Mouse (Mus musculus) T-cell, adult 2 months (primary cell): ENCODE measurements around the gene Rdh16f1.
"Not testable (repeated sequence)": the region's sequence is repeated elsewhere in the genome, so short reads cannot be mapped to it uniquely, and the experiment has no call there.

Experiments
- DNase-seq: peaks from one replicate; pipeline ENCODE4 v3.0.0; 2022; ENCODE audit warnings: low spot score

Gene Rdh16f1

GRCm38 (mm10) chr10:127748847-127749612, 10.6 kb upstream of the Rdh16f1 start:
- DNase-seq, result no peak

- DNase-seq, result no peak
These were observed 9.3 kb upstream of the Rdh16f1 start for GRCm38 (mm10) chr10:127750136-127750777.

GRCm38 (mm10) chr10:127751548-127751947, 8.0 kb upstream of the Rdh16f1 start, which contains the start of gene Gpr182:
Gene Gpr182 (minus strand): TSS chr10:127751732.
- DNase-seq, result no peak

GRCm38 (mm10) chr10:127754566-127755166, 4.9 kb upstream of the Rdh16f1 start:
- no peak for DNase-seq

GRCm38 (mm10) chr10:127755246-127755645, 4.3 kb upstream of the Rdh16f1 start:
- no peak for DNase-seq

- no peak for DNase-seq
These were observed 3.7 kb upstream of the Rdh16f1 start for GRCm38 (mm10) chr10:127755770-127756468.

- not testable (repeated sequence) for DNase-seq
These were observed 3.3 kb downstream of the Rdh16f1 start for GRCm38 (mm10) chr10:127762926-127763325.

GRCm38 (mm10) chr10:127763914-127764680, 4.5 kb downstream of the Rdh16f1 start:
- no peak for DNase-seq

- no peak for DNase-seq
These were observed 7.0 kb downstream of the Rdh16f1 start for GRCm38 (mm10) chr10:127766564-127766963.

GRCm38 (mm10) chr10:127776011-127776410, 16.4 kb downstream of the Rdh16f1 start, which contains the start of gene Rdh9:
Gene Rdh9 (plus strand): TSS chr10:127776386.
- DNase-seq, result no peak

- DNase-seq, result not testable (repeated sequence)
These were observed 22.7 kb downstream of the Rdh16f1 start for GRCm38 (mm10) chr10:127782321-127782720.

GRCm38 (mm10) chr10:127785411-127785810, 25.8 kb downstream of the Rdh16f1 start:
- DNase-seq, result not testable (repeated sequence)

GRCm38 (mm10) chr10:127799295-127799694, 39.7 kb downstream of the Rdh16f1 start:
- no peak for DNase-seq

- no peak for DNase-seq
These were observed 41.3 kb downstream of the Rdh16f1 start, which contains the start of gene Rdh16 for GRCm38 (mm10) chr10:127800891-127801290. Gene Rdh16 (plus strand): TSS chr10:127801152.

GRCm38 (mm10) chr10:127801612-127802011, 42.0 kb downstream of the Rdh16f1 start:
- no peak for DNase-seq

- DNase-seq, result no peak
These were observed 42.6 kb downstream of the Rdh16f1 start for GRCm38 (mm10) chr10:127802236-127802635.

- no peak for DNase-seq
These were observed 44.8 kb downstream of the Rdh16f1 start for GRCm38 (mm10) chr10:127804416-127804815.

GRCm38 (mm10) chr10:127815888-127816287, 56.3 kb downstream of the Rdh16f1 start:
- no peak for DNase-seq

- not testable (repeated sequence) for DNase-seq
These were observed 57.8 kb downstream of the Rdh16f1 start for GRCm38 (mm10) chr10:127817268-127817910.

GRCm38 (mm10) chr10:127821806-127822205, 62.2 kb downstream of the Rdh16f1 start:
- not testable (repeated sequence) for DNase-seq

- no peak for DNase-seq
These were observed 65.8 kb downstream of the Rdh16f1 start for GRCm38 (mm10) chr10:127825386-127825785.
